Mouse (Mus musculus): ENCODE data around the gene Lcn2. TPM values are rescaled to one million over a fixed set of nuclear protein-coding genes. Genes with fewer than 3 reads are reported as not detected.

The Lcn2 gene
- total and polyA plus RNA-seq, 2 experiments, result 10.0 to 29.3 TPM

DNA sequence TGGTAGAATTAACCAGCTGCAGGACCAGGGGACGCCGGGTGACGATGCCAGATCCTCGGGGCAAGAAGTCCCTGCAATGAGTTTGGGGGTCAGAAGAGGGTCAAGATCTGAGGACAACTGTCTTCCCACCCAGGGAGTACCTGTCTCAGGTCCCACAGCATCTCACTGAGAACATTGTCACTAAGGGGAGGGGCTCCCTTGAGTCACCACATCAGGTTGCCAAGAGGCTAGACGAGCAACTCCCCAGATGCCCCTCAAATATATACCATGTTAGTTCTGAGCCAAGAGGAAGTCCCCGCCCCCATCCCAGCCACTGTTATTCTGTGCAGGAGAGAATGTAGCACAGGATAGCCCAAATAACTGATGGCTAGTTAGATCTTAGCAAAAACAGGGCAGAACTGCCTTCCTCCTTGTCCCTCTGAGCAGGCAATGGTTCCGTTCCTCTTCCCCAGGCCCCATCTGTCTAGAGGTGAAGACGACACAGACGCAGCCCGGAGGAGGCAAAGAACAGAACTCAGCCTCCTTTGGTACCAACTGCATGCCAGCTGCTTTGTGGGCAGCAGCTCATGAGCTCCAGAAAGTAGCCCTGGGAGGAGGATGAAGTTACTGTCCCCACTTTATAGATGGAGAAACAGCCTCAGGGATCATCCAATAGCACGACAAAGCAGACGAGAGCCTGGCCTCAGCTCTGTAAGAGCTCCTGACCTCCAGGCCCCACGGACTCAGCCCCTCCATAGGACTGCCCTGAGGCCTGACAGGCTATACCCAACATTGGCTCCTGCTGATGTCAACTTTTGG is 47.0 kb downstream of the Lcn2 start:
- no peak overlapping the region for H3K9ac ChIP-seq (ENCODE audit: low read depth, low read length)
- 87% methylated on average over 13 of the region's 13 CpGs for WGBS

DNA sequence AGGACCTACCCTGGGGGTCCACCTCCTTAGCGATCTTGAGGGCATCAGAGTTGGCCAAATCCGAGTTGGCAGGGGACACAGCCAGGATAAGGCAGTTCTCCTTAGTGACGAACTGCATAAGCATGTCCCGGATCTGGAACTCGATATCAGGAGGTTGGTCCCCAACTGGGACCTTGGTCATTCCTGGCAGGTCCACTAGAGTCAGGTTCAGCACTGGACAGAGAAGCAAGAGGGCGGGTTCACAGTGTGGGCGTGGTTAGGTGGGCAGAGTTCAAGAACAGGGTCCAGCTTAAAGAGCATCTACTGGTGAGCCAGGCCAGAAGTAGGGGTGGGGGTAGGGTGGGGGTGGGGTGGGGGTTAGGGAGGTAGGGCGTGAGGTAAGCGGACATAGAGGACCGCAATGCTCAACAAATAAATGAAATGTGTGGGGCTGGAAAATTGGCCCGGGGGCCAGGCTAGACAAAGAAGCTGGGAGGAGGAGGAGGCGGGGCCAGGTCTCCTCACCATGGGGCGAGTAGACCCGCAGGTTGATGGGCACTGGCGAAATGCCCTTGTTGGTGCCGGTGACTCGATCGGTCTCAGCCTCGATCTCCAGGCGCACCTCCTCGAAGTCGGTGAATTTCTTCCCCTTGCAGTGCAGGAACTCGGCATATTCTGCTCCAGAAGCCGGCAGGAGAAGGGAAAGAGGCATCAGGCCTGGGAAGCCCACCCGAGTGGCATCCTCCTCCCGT is 48.0 kb downstream of the Lcn2 start:
- Histone ChIP-seq H3K79me2 (ENCODE audit: control insufficient read depth, insufficient read depth, low read length) (no peaks in the 10 kb centered on the region), H3K4me3 (ENCODE audit: insufficient read depth, low read depth, low read length) (no peak overlapping the region), H3K27me3 (ENCODE audit: control insufficient read depth, insufficient read depth, low read length) (no peaks in the 10 kb centered on the region), H3K9ac (ENCODE audit: low read depth, low read length) (no peak overlapping the region), H3K36me3 (ENCODE audit: control insufficient read depth, insufficient read depth, low read length) (no peaks in the 10 kb centered on the region), H3K27ac (replicated peaks; ENCODE audit: insufficient read depth, low read depth, low read length) (no peak overlapping the region), H3K4me1 (ENCODE audit: control insufficient read depth, insufficient read depth, low read length) (no peaks in the 10 kb centered on the region)
- DNase-seq (ENCODE audit: extremely low read depth, low read depth, low spot score), result peak; percentile 11
- 48% methylated on average over 26 of the region's 26 CpGs for WGBS
- TF ChIP-seq CTCF (IDR thresholded peaks at IDR 0.05; ENCODE audit: low read depth, low read length) (no peak), POLR2A (IDR thresholded peaks at IDR 0.05; ENCODE audit: extremely low read depth, insufficient read depth, low read length) (no peak)

More for the DNA sequence above, 47.0 kb downstream of the Lcn2 start:
- Histone ChIP-seq H3K79me2 (ENCODE audit: control insufficient read depth, insufficient read depth, low read length) (no peaks in the 10 kb centered on the region), H3K27ac (replicated peaks; ENCODE audit: insufficient read depth, low read depth, low read length) (no peak overlapping the region), H3K36me3 (ENCODE audit: control insufficient read depth, insufficient read depth, low read length) (no peaks in the 10 kb centered on the region), H3K4me1 (ENCODE audit: control insufficient read depth, insufficient read depth, low read length) (no peaks in the 10 kb centered on the region), H3K27me3 (ENCODE audit: control insufficient read depth, insufficient read depth, low read length) (no peaks in the 10 kb centered on the region), H3K4me3 (ENCODE audit: insufficient read depth, low read depth, low read length) (no peak overlapping the region)
- no peak for TF ChIP-seq POLR2A (IDR thresholded peaks at IDR 0.05; ENCODE audit: extremely low read depth, insufficient read depth, low read length)
- no peak for TF ChIP-seq CTCF (IDR thresholded peaks at IDR 0.05; ENCODE audit: low read depth, low read length)
- no peak for DNase-seq (ENCODE audit: extremely low read depth, low read depth, low spot score)

DNA sequence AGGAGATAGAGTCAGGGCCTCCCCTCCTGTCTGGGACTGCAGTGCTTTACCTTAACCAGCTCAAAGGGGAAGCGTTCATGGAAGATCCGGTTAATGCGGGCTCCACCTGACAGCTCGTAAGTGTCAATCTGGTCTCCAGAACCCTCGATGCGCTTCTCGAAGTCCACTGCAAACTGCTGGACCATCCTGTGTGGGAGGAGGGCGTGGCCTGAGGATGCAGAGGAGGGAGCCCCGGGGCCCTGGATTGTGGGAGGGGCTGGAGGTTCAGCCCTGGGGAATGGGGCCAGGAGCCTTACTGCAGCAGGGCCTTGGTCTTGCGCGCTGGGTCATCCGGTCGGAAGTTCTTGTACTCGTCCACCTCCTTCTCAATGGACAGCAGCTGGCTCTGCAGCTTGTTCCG is 52.2 kb downstream of the Lcn2 start:
- TF ChIP-seq CTCF (IDR thresholded peaks at IDR 0.05; ENCODE audit: low read depth, low read length) (no peak), POLR2A (IDR thresholded peaks at IDR 0.05; ENCODE audit: extremely low read depth, insufficient read depth, low read length) (no peak)
- Histone ChIP-seq H3K4me3 (ENCODE audit: insufficient read depth, low read depth, low read length) (no peak overlapping the region), H3K27me3 (ENCODE audit: control insufficient read depth, insufficient read depth, low read length) (no peaks in the 10 kb centered on the region), H3K36me3 (ENCODE audit: control insufficient read depth, insufficient read depth, low read length) (no peaks in the 10 kb centered on the region), H3K4me1 (ENCODE audit: control insufficient read depth, insufficient read depth, low read length) (no peaks in the 10 kb centered on the region), H3K27ac (replicated peaks; ENCODE audit: insufficient read depth, low read depth, low read length) (no peak overlapping the region), H3K79me2 (ENCODE audit: control insufficient read depth, insufficient read depth, low read length) (no peaks in the 10 kb centered on the region), H3K9ac (ENCODE audit: low read depth, low read length) (no peak overlapping the region)
- DNase-seq (ENCODE audit: extremely low read depth, low read depth, low spot score), result no peak
- 65% methylated on average over 15 of the region's 15 CpGs for WGBS

Other genes with a start within 250 kb of the Lcn2 start
- 5.5 and 12.5 TPM in 2 replicates for gene Prrc2b, start 237.2 kb downstream of the Lcn2 start, total RNA-seq (2014; rRNA removed)
- 12.1 and 14.7 TPM in 2 replicates for gene Prrc2b, start 237.2 kb downstream of the Lcn2 start, polyA plus RNA-seq (2012; rRNA removed)
- 10.9 and 11.9 TPM in 2 replicates for gene Pomt1, start 151.7 kb downstream of the Lcn2 start, total RNA-seq (2014; rRNA removed)
- gene Pomt1, start 151.7 kb downstream of the Lcn2 start, polyA plus RNA-seq (2012; rRNA removed), result 19.5 and 21.5 TPM in 2 replicates
- gene Uck1, start 128.1 kb downstream of the Lcn2 start, total RNA-seq (2014; rRNA removed), result 27.5 and 36.7 TPM in 2 replicates
- 66.1 and 96.7 TPM in 2 replicates for gene Uck1, start 128.1 kb downstream of the Lcn2 start, polyA plus RNA-seq (2012; rRNA removed)
- 16.0 and 17.1 TPM in 2 replicates for gene Golga2, start 100.9 kb downstream of the Lcn2 start, total RNA-seq (2014; rRNA removed)
- 13.4 and 17.0 TPM in 2 replicates for gene Golga2, start 100.9 kb downstream of the Lcn2 start, polyA plus RNA-seq (2012; rRNA removed)
- gene Swi5, start 100.2 kb downstream of the Lcn2 start, total RNA-seq (2014; rRNA removed), result 313 and 384 TPM in 2 replicates
- gene Swi5, start 100.2 kb downstream of the Lcn2 start, polyA plus RNA-seq (2012; rRNA removed), result 171 and 203 TPM in 2 replicates
- 9.5 and 10.0 TPM in 2 replicates for gene Ciz1, start 35.9 kb downstream of the Lcn2 start, total RNA-seq (2014; rRNA removed)
- gene Ciz1, start 35.9 kb downstream of the Lcn2 start, polyA plus RNA-seq (2012; rRNA removed), result 47.1 and 71.7 TPM in 2 replicates
- gene Dnm1, start 34.9 kb downstream of the Lcn2 start, total RNA-seq (2014; rRNA removed), result 0.09 and 0.40 TPM in 2 replicates
- gene Dnm1, start 34.9 kb downstream of the Lcn2 start, polyA plus RNA-seq (2012; rRNA removed), result 0.60 and 0.90 TPM in 2 replicates
- gene 1110008P14Rik, start 6.3 kb downstream of the Lcn2 start, total RNA-seq (2014; rRNA removed), result 25.8 and 32.5 TPM in 2 replicates
- gene 1110008P14Rik, start 6.3 kb downstream of the Lcn2 start, polyA plus RNA-seq (2012; rRNA removed), result 103 and 144 TPM in 2 replicates
- gene Ptges2, start 7.6 kb upstream of the Lcn2 start, total RNA-seq (2014; rRNA removed), result 22.6 and 30.7 TPM in 2 replicates
- gene Ptges2, start 7.6 kb upstream of the Lcn2 start, polyA plus RNA-seq (2012; rRNA removed), result 24.4 and 25.5 TPM in 2 replicates
- 0.67 and 0.83 TPM in 2 replicates for gene Naif1, start 62.2 kb upstream of the Lcn2 start, total RNA-seq (2014; rRNA removed)
- gene Naif1, start 62.2 kb upstream of the Lcn2 start, polyA plus RNA-seq (2012; rRNA removed), result 2.9 and 3.0 TPM in 2 replicates
- gene Slc25a25, start 63.2 kb upstream of the Lcn2 start, total RNA-seq (2014; rRNA removed), result 40.0 and 41.9 TPM in 2 replicates
- gene Slc25a25, start 63.2 kb upstream of the Lcn2 start, polyA plus RNA-seq (2012; rRNA removed), result 57.9 and 124 TPM in 2 replicates
- gene Fam102a, start 147.1 kb upstream of the Lcn2 start, total RNA-seq (2014; rRNA removed), result 7.0 and 7.2 TPM in 2 replicates
- gene Fam102a, start 147.1 kb upstream of the Lcn2 start, polyA plus RNA-seq (2012; rRNA removed), result 10.5 and 11.0 TPM in 2 replicates
- 6.5 and 8.4 TPM in 2 replicates for gene Dpm2, start 182.6 kb upstream of the Lcn2 start, total RNA-seq (2014; rRNA removed)
- 73.7 and 104 TPM in 2 replicates for gene Dpm2, start 182.6 kb upstream of the Lcn2 start, polyA plus RNA-seq (2012; rRNA removed)
- not detected in 2 replicates for gene Pip5kl1, start 186.5 kb upstream of the Lcn2 start, total RNA-seq (2014; rRNA removed)
- gene Pip5kl1, start 186.5 kb upstream of the Lcn2 start, polyA plus RNA-seq (2012; rRNA removed), result not detected in 2 replicates
- gene 9430097D07Rik, start 187.4 kb upstream of the Lcn2 start, total RNA-seq (2014; rRNA removed), result not detected in 2 replicates
- gene 9430097D07Rik, start 187.4 kb upstream of the Lcn2 start, polyA plus RNA-seq (2012; rRNA removed), result not detected in 2 replicates
- gene St6galnac4, start 198.8 kb upstream of the Lcn2 start, total RNA-seq (2014; rRNA removed), result 0.74 and 1.2 TPM in 2 replicates
- gene St6galnac4, start 198.8 kb upstream of the Lcn2 start, polyA plus RNA-seq (2012; rRNA removed), result 2.2 and 2.5 TPM in 2 replicates
- 38.0 and 45.6 TPM in 2 replicates for gene St6galnac6, start 211.5 kb upstream of the Lcn2 start, total RNA-seq (2014; rRNA removed)
- 90.0 and 134 TPM in 2 replicates for gene St6galnac6, start 211.5 kb upstream of the Lcn2 start, polyA plus RNA-seq (2012; rRNA removed)
- 0.47 and 1.4 TPM in 2 replicates for gene Ak1, start 233.5 kb upstream of the Lcn2 start, total RNA-seq (2014; rRNA removed)
- 0.26 and 0.34 TPM in 2 replicates for gene Ak1, start 233.5 kb upstream of the Lcn2 start, polyA plus RNA-seq (2012; rRNA removed)

All from liver, adult 2 months (tissue).